Mouse (Mus musculus): ENCODE data around the gene Pitpnm3. TPM values are rescaled to one million over a fixed set of nuclear protein-coding genes. Genes with fewer than 3 reads are reported as not detected.
"Not testable (repeated sequence)": the region's sequence is repeated elsewhere in the genome, so short reads cannot be mapped to it uniquely, and the experiment has no call there.

Pitpnm3 gene
- polyA plus RNA-seq, 1 experiment from 2014 or later = 8.5 TPM

DNA sequence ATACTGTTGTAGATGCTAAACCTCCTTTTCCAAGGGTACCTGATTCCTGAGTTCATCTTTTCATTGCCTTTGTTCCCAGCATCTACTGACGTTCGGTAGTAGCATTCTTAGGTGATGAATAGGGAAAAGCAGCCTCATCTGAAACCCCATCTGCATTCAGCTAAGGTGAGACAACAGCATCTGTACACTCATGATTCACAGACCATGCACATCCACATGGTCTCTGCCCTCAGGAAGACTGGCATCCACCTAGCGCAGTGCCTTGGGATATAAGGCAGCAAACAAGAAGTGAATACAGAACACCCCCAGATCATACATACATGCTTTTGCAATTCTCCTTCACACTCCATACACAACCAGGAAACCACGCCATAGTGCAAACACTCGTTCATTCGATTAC lies 39.1 kb upstream of the Pitpnm3 start:
- 90% methylated on average over 6 of the region's 6 CpGs for WGBS
- no peaks in the 10 kb centered on the region for H3K27me3 ChIP-seq (replicated peaks; ENCODE audit: insufficient read depth, low read length)
- ATAC-seq = no peak
- no peak overlapping the region for H3K27ac ChIP-seq (ENCODE audit: low read length)
- H3K36me3 ChIP-seq (ENCODE audit: insufficient read depth, low read length) = peaks cover 12% of the 10 kb centered on the region; the same call in 1 of the 2 replicates
- H3K4me2 ChIP-seq (replicated peaks; ENCODE audit: low read depth, low read length) = no peak overlapping the region
- DNase-seq (ENCODE audit: low spot score) = no peak
- TF ChIP-seq EP300 (IDR thresholded peaks at IDR 0.05) (no peak), CTCF (IDR thresholded peaks at IDR 0.05) (no peak)
- H3K4me3 ChIP-seq (ENCODE audit: low read depth, low read length) = no peak overlapping the region
- no peak overlapping the region for H3K9ac ChIP-seq (replicated peaks; ENCODE audit: low read depth)
- no peaks in the 10 kb centered on the region for H3K4me1 ChIP-seq (ENCODE audit: insufficient read depth, low read depth, low read length)
- no peaks in the 10 kb centered on the region for H3K9me3 ChIP-seq (ENCODE audit: low read length)

DNA sequence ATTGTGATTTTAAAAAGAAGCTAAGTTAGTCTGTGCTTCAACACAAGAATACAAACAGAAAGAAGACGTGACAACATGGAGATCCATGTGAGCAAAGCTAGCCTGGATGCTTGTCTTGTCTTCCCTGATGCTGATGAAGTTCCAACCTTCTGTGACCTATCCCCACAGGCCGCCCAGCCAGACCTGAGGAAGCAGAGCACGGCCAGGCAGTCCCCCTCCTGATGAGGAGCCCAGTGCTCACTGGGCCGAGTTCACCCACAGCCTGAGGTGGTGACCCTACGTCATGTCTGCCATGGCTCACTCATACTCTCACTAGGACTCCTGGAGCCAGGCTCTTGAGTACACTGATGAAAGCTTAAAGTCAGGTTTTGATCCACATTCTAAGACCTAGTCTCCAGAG lies 37.9 kb upstream of the Pitpnm3 start:
- no peaks in the 10 kb centered on the region for H3K4me1 ChIP-seq (ENCODE audit: insufficient read depth, low read depth, low read length)
- no peak for ATAC-seq
- H3K27ac ChIP-seq (ENCODE audit: low read length) = no peak overlapping the region
- TF ChIP-seq CTCF (IDR thresholded peaks at IDR 0.05) = no peak
- no peak for TF ChIP-seq EP300 (IDR thresholded peaks at IDR 0.05)
- no peak overlapping the region for H3K4me2 ChIP-seq (replicated peaks; ENCODE audit: low read depth, low read length)
- H3K4me3 ChIP-seq (ENCODE audit: low read depth, low read length) = no peak overlapping the region
- WGBS = 85% methylated on average over 5 of the region's 5 CpGs
- no peak for DNase-seq (ENCODE audit: low spot score)
- H3K36me3 ChIP-seq (ENCODE audit: insufficient read depth, low read length) = peaks cover 12% of the 10 kb centered on the region; the same call in 1 of the 2 replicates
- no peaks in the 10 kb centered on the region for H3K27me3 ChIP-seq (replicated peaks; ENCODE audit: insufficient read depth, low read length)
- no peak overlapping the region for H3K9ac ChIP-seq (replicated peaks; ENCODE audit: low read depth)
- no peaks in the 10 kb centered on the region for H3K9me3 ChIP-seq (ENCODE audit: low read length)

DNA sequence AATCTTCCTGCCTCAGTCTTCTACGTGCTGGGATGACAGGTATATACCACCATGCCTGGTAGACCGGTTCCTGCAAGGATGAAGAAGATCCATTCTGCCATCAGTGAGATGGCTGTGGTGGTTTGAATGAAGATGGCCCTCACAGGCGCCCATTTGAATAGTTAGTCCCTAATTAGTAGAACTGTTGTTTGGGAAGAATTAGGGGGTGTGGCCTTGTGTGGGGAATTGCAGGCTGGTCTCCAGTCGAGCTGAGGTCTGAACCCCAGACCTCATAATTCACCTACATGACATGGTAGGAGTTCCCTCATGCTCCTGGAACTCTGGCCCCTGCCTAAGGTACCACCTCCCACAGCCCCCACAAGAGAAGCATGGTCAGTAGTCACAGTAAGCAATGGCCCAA lies 36.3 kb upstream of the Pitpnm3 start:
- ATAC-seq; H3K4me3 ChIP-seq (ENCODE audit: low read depth, low read length); H3K4me1 ChIP-seq (ENCODE audit: insufficient read depth, low read depth, low read length); H3K9ac ChIP-seq (replicated peaks; ENCODE audit: low read depth); H3K36me3 ChIP-seq (ENCODE audit: insufficient read depth, low read length); H3K27me3 ChIP-seq (replicated peaks; ENCODE audit: insufficient read depth, low read length); H3K4me2 ChIP-seq (replicated peaks; ENCODE audit: low read depth, low read length); H3K9me3 ChIP-seq (ENCODE audit: low read length); H3K27ac ChIP-seq (ENCODE audit: low read length); DNase-seq (ENCODE audit: low spot score): not testable (repeated sequence)
- WGBS = 76% methylated on average over 4 of the region's 4 CpGs

DNA sequence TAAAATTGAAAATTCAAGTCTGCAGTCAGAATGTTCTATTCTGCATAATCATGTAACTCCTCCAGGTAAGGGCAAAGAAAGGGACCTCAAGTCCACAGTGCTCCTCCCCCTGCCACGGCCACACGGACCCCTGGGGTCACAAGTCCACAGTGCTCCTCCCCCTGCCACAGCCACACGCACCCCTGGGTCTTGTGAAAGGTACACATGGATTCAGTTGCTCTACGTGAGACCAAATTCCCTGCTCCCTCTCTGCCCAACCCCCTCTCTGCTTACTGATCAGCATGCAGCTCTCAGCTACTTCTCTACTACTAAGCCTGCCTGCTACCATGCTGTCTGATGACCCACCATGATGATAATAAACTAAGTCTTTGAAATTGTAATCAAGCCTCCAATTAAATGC lies 34.3 kb upstream of the Pitpnm3 start:
- no peak for ATAC-seq
- H3K36me3 ChIP-seq (ENCODE audit: insufficient read depth, low read length) = peaks cover 18% of the 10 kb centered on the region; the same call in 1 of the 2 replicates

DNA sequence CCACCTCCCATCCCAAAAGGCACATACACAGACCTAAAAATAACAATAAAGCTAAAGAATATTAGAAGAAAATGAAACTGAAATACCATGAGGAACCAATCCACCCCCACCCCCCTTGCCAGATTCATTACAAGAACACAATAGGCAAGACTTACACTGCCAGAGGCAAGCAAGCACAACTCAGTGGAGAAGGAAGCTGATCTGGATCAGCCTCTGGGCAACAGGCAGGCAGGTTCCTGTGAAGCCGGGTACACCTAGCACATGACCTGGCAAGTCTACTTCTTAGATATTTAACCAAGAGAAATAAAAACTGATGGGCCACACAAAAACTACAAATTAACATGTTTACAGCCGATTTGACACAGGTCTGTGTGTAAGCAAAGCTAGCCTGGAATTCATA lies 27.6 kb upstream of the Pitpnm3 start:
- no peaks in the 10 kb centered on the region for H3K27me3 ChIP-seq (replicated peaks; ENCODE audit: insufficient read depth, low read length)
- H3K9ac ChIP-seq (replicated peaks; ENCODE audit: low read depth) = no peak overlapping the region
- H3K36me3 ChIP-seq (ENCODE audit: insufficient read depth, low read length) = peaks cover 12% of the 10 kb centered on the region; the same call in 1 of the 2 replicates
- no peak overlapping the region for H3K27ac ChIP-seq (ENCODE audit: low read length)
- H3K9me3 ChIP-seq (ENCODE audit: low read length) = no peaks in the 10 kb centered on the region
- 88% methylated on average over 2 of the region's 2 CpGs for WGBS
- H3K4me3 ChIP-seq (ENCODE audit: low read depth, low read length) = no peak overlapping the region
- DNase-seq (ENCODE audit: low spot score) = no peak
- no peaks in the 10 kb centered on the region for H3K4me1 ChIP-seq (ENCODE audit: insufficient read depth, low read depth, low read length)
- no peak for ATAC-seq
- TF ChIP-seq EP300 (IDR thresholded peaks at IDR 0.05) (no peak), CTCF (IDR thresholded peaks at IDR 0.05) (no peak)
- H3K4me2 ChIP-seq (replicated peaks; ENCODE audit: low read depth, low read length) = no peak overlapping the region

More for the DNA sequence above, 34.3 kb upstream of the Pitpnm3 start:
- no peak overlapping the region for H3K4me3 ChIP-seq (ENCODE audit: low read depth, low read length)
- no peak for TF ChIP-seq EP300 (IDR thresholded peaks at IDR 0.05)
- 72% methylated on average over 4 of the region's 4 CpGs for WGBS
- no peak overlapping the region for H3K9ac ChIP-seq (replicated peaks; ENCODE audit: low read depth)
- H3K27ac ChIP-seq (ENCODE audit: low read length) = no peak overlapping the region
- no peaks in the 10 kb centered on the region for H3K27me3 ChIP-seq (replicated peaks; ENCODE audit: insufficient read depth, low read length)
- H3K4me1 ChIP-seq (ENCODE audit: insufficient read depth, low read depth, low read length) = no peaks in the 10 kb centered on the region
- DNase-seq (ENCODE audit: low spot score) = no peak
- no peak overlapping the region for H3K4me2 ChIP-seq (replicated peaks; ENCODE audit: low read depth, low read length)
- no peaks in the 10 kb centered on the region for H3K9me3 ChIP-seq (ENCODE audit: low read length)

DNA sequence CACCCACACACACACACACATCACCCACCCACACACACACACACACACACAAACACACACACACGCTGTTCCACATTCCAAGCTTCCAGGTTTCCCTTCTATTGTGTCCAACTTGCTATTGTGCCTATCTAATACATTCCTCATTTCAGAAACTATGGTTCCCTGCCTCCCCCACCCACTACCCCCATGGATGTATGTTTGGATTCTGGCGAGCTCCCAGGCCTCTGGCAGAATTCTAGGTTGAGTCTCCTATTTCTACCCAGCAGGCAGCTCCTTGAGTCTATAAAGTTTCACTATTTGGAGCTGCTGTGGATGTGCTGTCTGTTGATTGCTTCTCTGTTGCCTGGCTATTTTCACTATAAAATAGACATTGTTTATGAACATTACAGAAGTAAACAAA lies 21.0 kb upstream of the Pitpnm3 start:
- WGBS = 48% methylated on average over 2 of the region's 2 CpGs
- H3K27ac ChIP-seq (ENCODE audit: low read length) = 0 out of 2 replicates have a peak overlapping the region, but pooled peaks have one; percentile 9
- H3K36me3 ChIP-seq (ENCODE audit: insufficient read depth, low read length) = peaks cover 4% of the 10 kb centered on the region; the same call in 1 of the 2 replicates
- no peak overlapping the region for H3K4me2 ChIP-seq (replicated peaks; ENCODE audit: low read depth, low read length)
- H3K27me3 ChIP-seq (replicated peaks; ENCODE audit: insufficient read depth, low read length) = no peaks in the 10 kb centered on the region
- no peaks in the 10 kb centered on the region for H3K9me3 ChIP-seq (ENCODE audit: low read length)
- no peaks in the 10 kb centered on the region; the same call in 1 of the 2 replicates for H3K4me1 ChIP-seq (ENCODE audit: insufficient read depth, low read depth, low read length)
- DNase-seq (ENCODE audit: low spot score) (no peak), ATAC-seq (no peak)
- no peak overlapping the region for H3K9ac ChIP-seq (replicated peaks; ENCODE audit: low read depth)
- no peak overlapping the region for H3K4me3 ChIP-seq (ENCODE audit: low read depth, low read length)
- no peak for TF ChIP-seq CTCF (IDR thresholded peaks at IDR 0.05)
- TF ChIP-seq EP300 (IDR thresholded peaks at IDR 0.05) = no peak

DNA sequence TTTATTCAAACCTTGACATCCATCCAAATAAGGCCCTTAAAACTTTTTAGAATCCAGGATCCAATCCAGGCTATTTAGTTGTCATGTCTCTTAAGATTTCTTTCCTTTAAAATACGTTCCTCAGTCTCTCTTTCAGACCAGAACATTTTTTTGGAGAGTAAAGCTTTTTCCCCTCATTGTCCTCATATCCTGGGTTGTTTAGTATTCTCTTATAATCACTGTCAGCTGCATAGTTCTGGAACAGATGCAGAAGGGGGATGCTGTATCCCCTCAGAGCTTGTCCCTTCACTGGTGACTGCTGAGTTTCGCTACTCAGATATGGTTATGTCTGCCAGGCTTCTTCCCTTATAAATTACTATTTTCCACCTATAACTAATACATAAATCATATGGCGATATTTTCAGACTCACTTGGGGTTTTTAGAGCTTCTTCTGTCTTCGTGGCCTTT lies 20.4 kb upstream of the Pitpnm3 start:
- Histone ChIP-seq H3K27me3 (replicated peaks; ENCODE audit: insufficient read depth, low read length) (no peaks in the 10 kb centered on the region), H3K27ac (ENCODE audit: low read length) (no peak overlapping the region), H3K4me1 (ENCODE audit: insufficient read depth, low read depth, low read length) (no peaks in the 10 kb centered on the region; the same call in 1 of the 2 replicates), H3K4me2 (replicated peaks; ENCODE audit: low read depth, low read length) (no peak overlapping the region), H3K9ac (replicated peaks; ENCODE audit: low read depth) (no peak overlapping the region), H3K9me3 (ENCODE audit: low read length) (no peaks in the 10 kb centered on the region), H3K4me3 (ENCODE audit: low read depth, low read length) (no peak overlapping the region), H3K36me3 (ENCODE audit: insufficient read depth, low read length) (peaks cover 4% of the 10 kb centered on the region; the same call in 1 of the 2 replicates)
- WGBS = 81% methylated on average over 4 of the region's 4 CpGs
- TF ChIP-seq CTCF (IDR thresholded peaks at IDR 0.05) (no peak), EP300 (IDR thresholded peaks at IDR 0.05) (no peak)
- ATAC-seq = no peak
- DNase-seq (ENCODE audit: low spot score) = no peak

All from lung, postnatal 0 days (tissue).